Mouse (Mus musculus) liver, embryonic 13.5 days (tissue): Measurements from ENCODE around the gene Card10. TPM values are rescaled to one million over a fixed set of nuclear protein-coding genes. Genes with fewer than 3 reads are reported as not detected.
"Not testable (repeated sequence)": the region's sequence is repeated elsewhere in the genome, so short reads cannot be mapped to it uniquely, and the experiment has no call there.

Experiments used
- ATAC-seq: fragments of 200-750 bp; cut with Nextera tagmentation; 2 replicates; pipeline ENCODE4 v1.8.0; 2017; ENCODE audit warnings: low read depth, mild to moderate bottlenecking, moderate number of reproducible peaks, moderate library complexity
- DNase-seq: peaks from one replicate; pipeline ENCODE4 v3.0.0; 2022
- H3K27ac ChIP-seq: fragments of 300-500 bp; sonication (generic); 2 replicates; pipeline ENCODE4 v1.5.1; 2015; ENCODE audit warnings: moderate library complexity, mild to moderate bottlenecking, inconsistent platforms
- H3K27me3 ChIP-seq: fragments of 300-500 bp; sonication (generic); 2 replicates; pipeline ENCODE4 v1.6.1; 2015; ENCODE audit warnings: mild to moderate bottlenecking, inconsistent platforms
- H3K36me3 ChIP-seq: fragments of 300-500 bp; sonication (generic); 2 replicates; pipeline ENCODE4 v1.6.1; 2015; ENCODE audit warnings: mild to moderate bottlenecking, inconsistent platforms
- H3K4me1 ChIP-seq: fragments of 300-500 bp; sonication (generic); replicated peaks from 2 replicates; pipeline ENCODE4 v1.6.1; 2015; ENCODE audit warnings: inconsistent platforms
- H3K4me2 ChIP-seq: fragments of 300-500 bp; sonication (generic); 2 replicates; pipeline ENCODE4 v1.6.1; 2015; ENCODE audit warnings: inconsistent platforms, mild to moderate bottlenecking, moderate library complexity
- H3K4me3 ChIP-seq: fragments of 300-500 bp; sonication (generic); replicated peaks from 2 replicates; pipeline ENCODE4 v1.5.1; 2015; ENCODE audit warnings: mild to moderate bottlenecking, inconsistent platforms
- H3K9ac ChIP-seq: fragments of 300-500 bp; sonication (generic); 2 replicates; pipeline ENCODE4 v1.6.1; 2015; ENCODE audit warnings: mild to moderate bottlenecking, inconsistent platforms
- H3K9me3 ChIP-seq: fragments of 300-500 bp; sonication (generic); replicated peaks from 2 replicates; pipeline ENCODE4 v1.6.1; 2016; ENCODE audit warnings: inconsistent platforms
- WGBS: fragments of 180-500 bp; shearing (Covaris S2); methylation state at CpG from one replicate; pipeline ENCODE4 v1.1.7; 2015; ENCODE audit not compliant: insufficient replicate concordance; 5-methylcytosine and 5-hydroxymethylcytosine counted together
- polyA plus RNA-seq: library from polyadenylated mRNA; unstranded; fragments of >200 nt; fragmentation: Nextera tagmentation; extraction: Ambion mirVana; gene quantifications from 2 replicates; pipeline ENCODE4 v1.2.1, GENCODE M21; 2015

The Card10 gene
- 1.1 and 1.3 TPM in 2 replicates for polyA plus RNA-seq

- WGBS = 2% methylated on average over 67 of the region's 70 CpGs
- Histone ChIP-seq H3K27ac (peak within 1 kb of the TSS; percentile 54; the same call in 1 of the 2 replicates), H3K4me1 (peaks cover 26% of the 10 kb centered on the region), H3K27me3 (peaks cover 69% of the 10 kb centered on the region), H3K36me3 (no peaks in the 10 kb centered on the region), H3K9ac (peak within 1 kb of the TSS; percentile 65), H3K4me3 (peak within 1 kb of the TSS; percentile 62), H3K9me3 (no peaks in the 10 kb centered on the region), H3K4me2 (peak within 1 kb of the TSS; percentile 73)
- ATAC-seq (peak; percentile 57), DNase-seq (no peak)
Observed at GRCm38 (mm10) chr15:78802776-78803391, at the start of gene Card10. Card10 (minus strand) TSS chr15:78803042.

GRCm38 (mm10) chr15:78851505-78852153, 48.8 kb upstream of the Card10 start:
- Histone ChIP-seq H3K4me3 (no peak overlapping the region), H3K4me1 (peaks cover 53% of the 10 kb centered on the region), H3K9ac (no peak overlapping the region), H3K27ac (peak overlapping the region; percentile 43; the same call in 1 of the 2 replicates), H3K9me3 (no peaks in the 10 kb centered on the region), H3K27me3 (peaks cover 35% of the 10 kb centered on the region), H3K36me3 (peaks cover 20% of the 10 kb centered on the region), H3K4me2 (peak overlapping the region; percentile 37)
- DNase-seq (peak; percentile 88), ATAC-seq (peak; percentile 90)
- 6% methylated on average over 13 of the region's 13 CpGs for WGBS

- H3K4me2 ChIP-seq = no peak overlapping the region
- DNase-seq = no peak
- H3K4me1 ChIP-seq = peaks cover 58% of the 10 kb centered on the region
Observed at GRCm38 (mm10) chr15:78850944-78851343, 48.1 kb upstream of the Card10 start.

GRCm38 (mm10) chr15:78850059-78850824, 47.4 kb upstream of the Card10 start:
- Histone ChIP-seq H3K9ac (no peak overlapping the region), H3K4me2 (no peak overlapping the region), H3K9me3 (no peaks in the 10 kb centered on the region), H3K4me3 (no peak overlapping the region), H3K4me1 (peaks cover 61% of the 10 kb centered on the region), H3K27ac (no peak overlapping the region; the same call in 1 of the 2 replicates), H3K27me3 (peaks cover 44% of the 10 kb centered on the region), H3K36me3 (peaks cover 20% of the 10 kb centered on the region)
- no peak for DNase-seq
- no peak for ATAC-seq
- 59% methylated on average over 15 of the region's 15 CpGs for WGBS

More at GRCm38 (mm10) chr15:78850944-78851343, 48.1 kb upstream of the Card10 start:
- Histone ChIP-seq H3K27me3 (peaks cover 41% of the 10 kb centered on the region), H3K4me3 (no peak overlapping the region), H3K27ac (no peak overlapping the region), H3K36me3 (peaks cover 20% of the 10 kb centered on the region), H3K9ac (no peak overlapping the region), H3K9me3 (no peaks in the 10 kb centered on the region)
- ATAC-seq = no peak
- 40% methylated on average over 6 of the region's 6 CpGs for WGBS

GRCm38 (mm10) chr15:78849485-78849884, 46.6 kb upstream of the Card10 start:
- no peak overlapping the region for H3K4me3 ChIP-seq
- no peak overlapping the region for H3K9ac ChIP-seq
- DNase-seq (no peak), ATAC-seq (no peak)
- H3K4me1 ChIP-seq = peaks cover 66% of the 10 kb centered on the region
- H3K9me3 ChIP-seq = no peaks in the 10 kb centered on the region
- 78% methylated on average over 12 of the region's 12 CpGs for WGBS
- H3K27ac ChIP-seq = no peak overlapping the region; the same call in 1 of the 2 replicates
- H3K36me3 ChIP-seq = peaks cover 20% of the 10 kb centered on the region
- no peak overlapping the region for H3K4me2 ChIP-seq
- H3K27me3 ChIP-seq = peaks cover 51% of the 10 kb centered on the region

GRCm38 (mm10) chr15:78848467-78848866, 45.6 kb upstream of the Card10 start:
- peaks cover 58% of the 10 kb centered on the region for H3K27me3 ChIP-seq
- no peak overlapping the region for H3K9ac ChIP-seq
- no peak overlapping the region for H3K27ac ChIP-seq
- WGBS = 26% methylated on average over 5 of the region's 5 CpGs
- no peaks in the 10 kb centered on the region for H3K9me3 ChIP-seq
- peaks cover 76% of the 10 kb centered on the region for H3K4me1 ChIP-seq
- no peak for ATAC-seq
- H3K4me3 ChIP-seq = no peak overlapping the region
- H3K36me3 ChIP-seq = peaks cover 20% of the 10 kb centered on the region
- H3K4me2 ChIP-seq = no peak overlapping the region
- peak; percentile 70 for DNase-seq

- Histone ChIP-seq H3K4me1 (peaks cover 83% of the 10 kb centered on the region), H3K36me3 (peaks cover 20% of the 10 kb centered on the region), H3K27me3 (peaks cover 70% of the 10 kb centered on the region)
- H3K4me2 ChIP-seq, H3K9me3 ChIP-seq, ATAC-seq, H3K9ac ChIP-seq, H3K27ac ChIP-seq, DNase-seq, H3K4me3 ChIP-seq: not testable (repeated sequence)
- WGBS = 70% methylated on average over 7 of the region's 7 CpGs
Observed at GRCm38 (mm10) chr15:78846805-78847204, 44.0 kb upstream of the Card10 start.

GRCm38 (mm10) chr15:78846352-78846751, 43.5 kb upstream of the Card10 start:
- H3K4me2 ChIP-seq = 0 out of 2 replicates have a peak overlapping the region, but pooled peaks have one; percentile 58
- no peaks in the 10 kb centered on the region for H3K9me3 ChIP-seq
- no peak overlapping the region for H3K4me3 ChIP-seq
- no peak for DNase-seq
- H3K9ac ChIP-seq = no peak overlapping the region
- ATAC-seq = no peak
- H3K36me3 ChIP-seq = peaks cover 20% of the 10 kb centered on the region
- H3K4me1 ChIP-seq = peaks cover 83% of the 10 kb centered on the region
- H3K27ac ChIP-seq = no peak overlapping the region
- peaks cover 74% of the 10 kb centered on the region for H3K27me3 ChIP-seq
- 69% methylated on average over 8 of the region's 8 CpGs for WGBS

- peaks cover 20% of the 10 kb centered on the region for H3K36me3 ChIP-seq
- WGBS = 63% methylated on average over 8 of the region's 8 CpGs
- DNase-seq (no peak), ATAC-seq (no peak)
- H3K4me2 ChIP-seq = peak overlapping the region; percentile 58
- H3K9ac ChIP-seq = no peak overlapping the region; the same call in 1 of the 2 replicates
- H3K9me3 ChIP-seq = no peaks in the 10 kb centered on the region
- H3K27ac ChIP-seq = peak overlapping the region; percentile 11; the same call in 1 of the 2 replicates
- peaks cover 74% of the 10 kb centered on the region for H3K27me3 ChIP-seq
- peaks cover 83% of the 10 kb centered on the region for H3K4me1 ChIP-seq
- no peak overlapping the region for H3K4me3 ChIP-seq
Observed at GRCm38 (mm10) chr15:78845867-78846266, 43.0 kb upstream of the Card10 start.

- Histone ChIP-seq H3K4me1 (peaks cover 83% of the 10 kb centered on the region), H3K27ac (peak overlapping the region; percentile 11), H3K9me3 (no peaks in the 10 kb centered on the region), H3K4me2 (peak overlapping the region; percentile 58), H3K36me3 (peaks cover 20% of the 10 kb centered on the region), H3K27me3 (peaks cover 74% of the 10 kb centered on the region), H3K4me3 (peak overlapping the region; percentile 7), H3K9ac (peak overlapping the region; percentile 24; the same call in 1 of the 2 replicates)
- WGBS = 61% methylated on average over 11 of the region's 11 CpGs
- no peak for DNase-seq
- no peak for ATAC-seq
Observed at GRCm38 (mm10) chr15:78845321-78845720, 42.5 kb upstream of the Card10 start.

GRCm38 (mm10) chr15:78844791-78845190, 41.9 kb upstream of the Card10 start:
- WGBS = 34% methylated on average over 9 of the region's 9 CpGs
- peak overlapping the region; percentile 36; the same call in 1 of the 2 replicates for H3K27ac ChIP-seq
- peaks cover 81% of the 10 kb centered on the region for H3K4me1 ChIP-seq
- peak overlapping the region; percentile 71; the same call in 1 of the 2 replicates for H3K9ac ChIP-seq
- H3K4me3 ChIP-seq = peak overlapping the region; percentile 60
- peaks cover 74% of the 10 kb centered on the region for H3K27me3 ChIP-seq
- H3K4me2 ChIP-seq = peak overlapping the region; percentile 58
- peaks cover 17% of the 10 kb centered on the region for H3K36me3 ChIP-seq
- DNase-seq (no peak), ATAC-seq (no peak)
- H3K9me3 ChIP-seq = no peaks in the 10 kb centered on the region
